38 mouse cellular contexts compared by ENCODE assay signal in genomic region chr1:74394858-74395257, GRCm38 (mm10). TPM values are rescaled to one million over a fixed set of nuclear protein-coding genes. Genes with fewer than 3 reads are reported as not detected.
A peak's percentile ranks its signal among the peaks of the same experiment; 100 is the strongest.
DNase-seq lines count a peak whose midpoint lies in the region; ATAC-seq and TF ChIP-seq lines count a peak whose summit lies in the region.
"Had no signal": no experiment of that assay in that cellular context is flagged by ENCODE, and none has a peak within 500 bp of the region (broad histone marks: within the 10 kb centered on the region; RNA-seq: fewer than 3 reads in every experiment).

No protein-coding gene starts in this region.

- no peak overlapping the region for H3K4me3 ChIP-seq in gastrocnemius, adult 2 months
- H3K4me3 ChIP-seq in E14TG2a.4 (replicated peaks; ENCODE audit: low read length): peak overlapping the region; percentile 21
- no peak overlapping the region for H3K4me3 ChIP-seq in liver, embryonic 13.5 days (replicated peaks)
- H3K4me3 ChIP-seq in hindbrain, embryonic 16.5 days (ENCODE audit: low read length): no peak overlapping the region
- H3K4me3 ChIP-seq: embryonic facial prominence, embryonic 13.5 days; erythroblast, embryonic 14.5 days; heart, embryonic 12.5 days; hindbrain, embryonic 13.5 days; limb, embryonic 15.5 days; midbrain, embryonic 12.5 days; myocyte; neural tube, embryonic 12.5 days had no signal

- no peaks in the 10 kb centered on the region for H3K9me3 ChIP-seq in E14TG2a.4 (ENCODE audit: low read length)
- no peaks in the 10 kb centered on the region for H3K9me3 ChIP-seq in liver, embryonic 13.5 days (replicated peaks)
- no peaks in the 10 kb centered on the region for H3K9me3 ChIP-seq in hindbrain, embryonic 16.5 days (ENCODE audit: control insufficient read depth, low read length)
- H3K9me3 ChIP-seq: embryonic facial prominence, embryonic 13.5 days; heart, embryonic 12.5 days; hindbrain, embryonic 13.5 days; limb, embryonic 15.5 days; midbrain, embryonic 12.5 days; neural tube, embryonic 12.5 days had no signal

- H3K4me1 ChIP-seq in E14TG2a.4 (replicated peaks; ENCODE audit: low read depth, low read length): peaks cover 67% of the 10 kb centered on the region
- peaks cover 71% of the 10 kb centered on the region for H3K4me1 ChIP-seq in liver, embryonic 13.5 days (replicated peaks)
- peaks cover 18% of the 10 kb centered on the region for H3K4me1 ChIP-seq in hindbrain, embryonic 16.5 days (ENCODE audit: control insufficient read depth, insufficient read depth, low read depth, low read length)

- intact Hi-C loops in gastrocnemius, adult 2 months (cut with DNase I): loop anchor here (10.0 kb wide), 1 partner anchor 920 kb away; the partner anchor contains the start of gene Dnpep
- intact Hi-C loops in gastrocnemius, postnatal 36 days (cut with DNase I): no loop called here

- DNase-seq in cerebellum, adult 11-12 months: peak; percentile 42
- no peak for DNase-seq in cerebellum, postnatal 14 days
- DNase-seq in gastrocnemius, adult 2 months: no peak
- no peak for DNase-seq in gastrocnemius, postnatal 36 days
- DNase-seq in liver, embryonic 13.5 days: no peak
- no peak for DNase-seq in frontal cortex, postnatal 25 days (ENCODE audit: low spot score in 2 of 2)
- DNase-seq: adrenal gland, postnatal 25 days; cerebellum, postnatal 10 days; gastrocnemius, postnatal 14 days; heart, adult 18-20 months; heart, postnatal 14 days; kidney, adult 9 months; kidney, postnatal 10 days; layer of hippocampus, postnatal 36 days; left cerebral cortex, postnatal 4 days; lung, postnatal 36 days; right cerebral cortex, adult 18-20 months; right cerebral cortex, postnatal 4 days; thymus, adult 18-20 months; thymus, postnatal 25 days had no signal

- no peak for TF ChIP-seq CTCF in gastrocnemius, adult 2 months (IDR thresholded peaks at IDR 0.05)
- no peak for TF ChIP-seq CTCF in E14TG2a.4 (conservative IDR thresholded peaks at IDR 0.05; ENCODE audit: low read length)

- H3K4me2 ChIP-seq in liver, embryonic 13.5 days: no peak overlapping the region
- H3K4me2 ChIP-seq in hindbrain, embryonic 16.5 days (ENCODE audit: low read length): no peak overlapping the region
- H3K4me2 ChIP-seq: embryonic facial prominence, embryonic 13.5 days; heart, embryonic 12.5 days; hindbrain, embryonic 13.5 days; limb, embryonic 15.5 days; midbrain, embryonic 12.5 days; neural tube, embryonic 12.5 days had no signal

- H3K27me3 ChIP-seq in E14TG2a.4 (ENCODE audit: insufficient read depth, low read length): peaks cover 2% of the 10 kb centered on the region; the same call in 1 of the 2 replicates
- no peaks in the 10 kb centered on the region for H3K27me3 ChIP-seq in liver, embryonic 13.5 days
- peaks cover 3% of the 10 kb centered on the region; the same call in 1 of the 2 replicates for H3K27me3 ChIP-seq in hindbrain, embryonic 16.5 days (replicated peaks; ENCODE audit: control insufficient read depth, insufficient read depth, low read length)
- H3K27me3 ChIP-seq: CH12.LX; embryonic facial prominence, embryonic 13.5 days; heart, embryonic 12.5 days; limb, embryonic 15.5 days had no signal

- WGBS in liver, embryonic 13.5 days (ENCODE audit: insufficient replicate concordance): 92% methylated on average over 15 of the region's 15 CpGs
- 92% methylated on average over 15 of the region's 15 CpGs for WGBS in hindbrain, embryonic 16.5 days

- peaks cover 19% of the 10 kb centered on the region for H3K36me3 ChIP-seq in E14TG2a.4 (ENCODE audit: insufficient read depth, low read length)
- peaks cover 27% of the 10 kb centered on the region for H3K36me3 ChIP-seq in liver, embryonic 13.5 days
- H3K36me3 ChIP-seq in hindbrain, embryonic 16.5 days (ENCODE audit: control insufficient read depth, insufficient read depth, low read length): peaks cover 7% of the 10 kb centered on the region

- peak overlapping the region; percentile 24; the same call in 1 of the 2 replicates for H3K27ac ChIP-seq in gastrocnemius, adult 2 months
- H3K27ac ChIP-seq in liver, embryonic 13.5 days: peak overlapping the region; percentile 97
- no peak overlapping the region for H3K27ac ChIP-seq in hindbrain, embryonic 16.5 days (ENCODE audit: low read depth, low read length)
- H3K27ac ChIP-seq: hindbrain, embryonic 13.5 days; limb, embryonic 15.5 days; midbrain, embryonic 12.5 days; neural tube, embryonic 12.5 days; stomach, postnatal 0 days had no signal

- H3K9ac ChIP-seq in liver, embryonic 13.5 days: 0 out of 2 replicates have a peak overlapping the region, but pooled peaks have one; percentile 33
- H3K9ac ChIP-seq in hindbrain, embryonic 16.5 days (ENCODE audit: low read depth, low read length): no peak overlapping the region
- H3K9ac ChIP-seq: embryonic facial prominence, embryonic 13.5 days; heart, embryonic 12.5 days; hindbrain, embryonic 13.5 days; limb, embryonic 15.5 days; midbrain, embryonic 12.5 days; neural tube, embryonic 12.5 days had no signal

- no peak for ATAC-seq in liver, embryonic 13.5 days (ENCODE audit: low read depth)
- ATAC-seq in hindbrain, embryonic 16.5 days: no peak
- ATAC-seq: forebrain, embryonic 16.5 days; intestine, postnatal 0 days had no signal

RNA-seq across cellular contexts. Expression of gene Ctdsp1, which starts 3.5 kb away (rescaled TPM):
- 100 to 1,000 TPM in 1 of 2 experiments, 10 to 100 TPM in 1; 92.2 to 111 TPM for total RNA-seq in gastrocnemius, adult 2 months (2021)
- total RNA-seq in gastrocnemius, postnatal 36 days (2021): 10 to 100 TPM; 82.2 to 97.4 TPM
- 33.1 and 35.6 TPM in 2 replicates for polyA plus RNA-seq in liver, embryonic 13.5 days (2015; fragmentation: Nextera tagmentation; extraction: Ambion mirVana)
- polyA plus RNA-seq in hindbrain, embryonic 16.5 days (2015; fragmentation: Nextera tagmentation; extraction: Ambion mirVana): 19.0 and 20.0 TPM in 2 replicates

RNA-seq across cellular contexts. Expression of gene Vil1, which starts 14.3 kb away (rescaled TPM):
- not detected for total RNA-seq in gastrocnemius, adult 2 months (2021)
- total RNA-seq in gastrocnemius, postnatal 36 days (2021): not detected
- polyA plus RNA-seq in liver, embryonic 13.5 days (2015; fragmentation: Nextera tagmentation; extraction: Ambion mirVana): 0.62 and 0.90 TPM in 2 replicates
- polyA plus RNA-seq in hindbrain, embryonic 16.5 days (2015; fragmentation: Nextera tagmentation; extraction: Ambion mirVana): 0.19 and 0.22 TPM in 2 replicates
- total RNA-seq: megakaryocyte, adult 5-6 weeks had no signal
- polyA plus RNA-seq: erythroblast, embryonic 14.5 days; spleen, adult 2 months had no signal

RNA-seq across cellular contexts. Expression of gene Slc11a1, which starts 19.9 kb away (rescaled TPM):
- total RNA-seq in gastrocnemius, adult 2 months (2021): 1 to 10 TPM; 3.8 to 5.6 TPM
- total RNA-seq in gastrocnemius, postnatal 36 days (2021): 1 to 10 TPM; 3.0 to 3.9 TPM
- 9.6 and 10.0 TPM in 2 replicates for polyA plus RNA-seq in liver, embryonic 13.5 days (2015; fragmentation: Nextera tagmentation; extraction: Ambion mirVana)
- 2.6 and 3.3 TPM in 2 replicates for polyA plus RNA-seq in hindbrain, embryonic 16.5 days (2015; fragmentation: Nextera tagmentation; extraction: Ambion mirVana)
- polyA plus RNA-seq: G1E had no signal

RNA-seq across cellular contexts. Expression of gene Catip, which starts 33.0 kb away (rescaled TPM):
- under 1 TPM in 1 of 2 experiments, not detected in 1; 0.13 TPM for total RNA-seq in gastrocnemius, adult 2 months (2021)
- total RNA-seq in gastrocnemius, postnatal 36 days (2021): under 1 TPM in 1 of 2 experiments, not detected in 1; 0.12 TPM
- 0.08 and 0.13 TPM in 2 replicates for polyA plus RNA-seq in liver, embryonic 13.5 days (2015; fragmentation: Nextera tagmentation; extraction: Ambion mirVana)
- polyA plus RNA-seq in hindbrain, embryonic 16.5 days (2015; fragmentation: Nextera tagmentation; extraction: Ambion mirVana): 2.2 and 2.8 TPM in 2 replicates
- polyA plus RNA-seq: C2C12; erythroblast, embryonic 14.5 days; G1E had no signal
